Mouse (Mus musculus) neural tube, embryonic 14.5 days (tissue): ENCODE measurements at regions not wholly inside any gene's neighbourhood (a gene's known extent, or its start where the extent isn't known, plus 50 kb on each side); places are given as distances from the start of the nearest gene placed in this dataset.

Experiments
- ATAC-seq: fragments of 200-750 bp; cut with Nextera tagmentation; 2 replicates; pipeline ENCODE4 v1.8.0; 2017; ENCODE audit warnings: low read depth, mild to moderate bottlenecking, moderate TSS enrichment, moderate library complexity
- H3K27ac ChIP-seq: fragments of 300-500 bp; sonication (generic); 2 replicates; pipeline ENCODE4 v1.5.1; 2014; ENCODE audit warnings: low read depth, mild to moderate bottlenecking, control low read depth, low read length, moderate library complexity, mixed read lengths
- H3K27me3 ChIP-seq: fragments of 300-500 bp; sonication (generic); 2 replicates; pipeline ENCODE4 v1.6.1; 2014; ENCODE audit warnings: low read length; ENCODE audit not compliant: control insufficient read depth, insufficient read depth
- H3K36me3 ChIP-seq: fragments of 300-500 bp; sonication (generic); 2 replicates; pipeline ENCODE4 v1.6.1; 2014; ENCODE audit warnings: low read length, mixed read lengths; ENCODE audit not compliant: control insufficient read depth, insufficient read depth
- H3K4me1 ChIP-seq: fragments of 300-500 bp; sonication (generic); 2 replicates; pipeline ENCODE4 v1.6.1; 2014; ENCODE audit warnings: low read length; ENCODE audit not compliant: control insufficient read depth, insufficient read depth
- H3K4me2 ChIP-seq: fragments of 300-500 bp; sonication (generic); 2 replicates; pipeline ENCODE4 v1.6.1; 2014; ENCODE audit warnings: mild to moderate bottlenecking, low read depth, low read length, control low read depth
- H3K4me3 ChIP-seq: fragments of 300-500 bp; sonication (generic); 2 replicates; pipeline ENCODE4 v1.5.1; 2014; ENCODE audit warnings: low read depth, low read length, control low read depth, mixed read lengths
- H3K9ac ChIP-seq: fragments of 300-500 bp; sonication (generic); replicated peaks from 2 replicates; pipeline ENCODE4 v1.6.1; 2014; ENCODE audit warnings: low read depth, mild to moderate bottlenecking, control low read depth, low read length, mixed read lengths
- H3K9me3 ChIP-seq: fragments of 300-500 bp; sonication (generic); 2 replicates; pipeline ENCODE4 v1.6.1; 2016; ENCODE audit warnings: low read length; ENCODE audit not compliant: control insufficient read depth
- WGBS: fragments of 180-500 bp; shearing (Covaris S2); extraction: QIAGEN DNeasy Blood & Tissue Kit; methylation state at CpG from one replicate; pipeline ENCODE4 v1.1.7; 2014; 5-methylcytosine and 5-hydroxymethylcytosine counted together

DNA sequence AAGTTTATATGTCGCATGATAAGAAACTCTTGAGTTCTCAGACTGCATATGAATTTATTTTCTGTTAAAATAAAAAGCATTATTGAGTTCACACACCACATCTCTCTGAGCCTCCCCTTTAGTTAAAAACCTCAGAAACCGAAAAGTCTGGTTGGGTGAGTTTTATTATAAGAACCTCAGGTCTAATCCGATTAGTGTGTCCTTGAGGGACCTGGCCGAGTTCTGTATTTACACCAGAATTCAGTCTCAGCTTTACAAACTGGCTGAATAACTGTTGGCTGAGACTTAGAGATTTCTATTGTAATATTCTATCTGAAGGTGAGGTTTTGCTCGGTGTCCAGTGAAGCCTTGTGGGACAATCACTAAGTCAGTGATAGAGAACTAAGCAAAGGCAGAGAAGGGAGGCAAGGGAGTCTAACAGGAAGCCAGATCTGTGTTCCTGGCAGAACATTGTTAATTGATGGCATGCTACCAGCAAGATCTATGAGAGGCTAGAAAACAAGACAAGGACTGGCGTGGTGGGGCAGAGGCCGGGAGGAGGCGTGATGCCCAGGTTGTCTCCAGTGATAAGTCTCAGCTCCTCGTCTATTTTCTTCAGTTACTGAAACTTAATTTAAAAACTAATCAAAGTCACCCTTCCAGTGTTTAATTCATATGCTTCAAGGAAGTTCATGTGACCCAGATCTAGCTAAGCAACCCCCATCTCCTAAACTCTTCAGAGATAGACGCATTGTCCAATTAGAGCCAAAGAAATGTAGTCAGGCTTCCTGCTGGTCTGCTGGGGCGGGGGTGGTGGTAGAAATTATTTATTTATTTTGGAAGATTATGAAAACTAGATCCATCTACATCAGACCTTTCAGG is 171.8 kb upstream of the Fer start:
- Histone ChIP-seq H3K27me3 (no peaks in the 10 kb centered on the region), H3K4me2 (no peak overlapping the region), H3K4me1 (no peaks in the 10 kb centered on the region), H3K9me3 (no peaks in the 10 kb centered on the region), H3K27ac (no peak overlapping the region), H3K4me3 (no peak overlapping the region), H3K9ac (no peak overlapping the region), H3K36me3 (no peaks in the 10 kb centered on the region)
- no peak for ATAC-seq
- WGBS, result 89% methylated on average over 11 of the region's 11 CpGs

DNA sequence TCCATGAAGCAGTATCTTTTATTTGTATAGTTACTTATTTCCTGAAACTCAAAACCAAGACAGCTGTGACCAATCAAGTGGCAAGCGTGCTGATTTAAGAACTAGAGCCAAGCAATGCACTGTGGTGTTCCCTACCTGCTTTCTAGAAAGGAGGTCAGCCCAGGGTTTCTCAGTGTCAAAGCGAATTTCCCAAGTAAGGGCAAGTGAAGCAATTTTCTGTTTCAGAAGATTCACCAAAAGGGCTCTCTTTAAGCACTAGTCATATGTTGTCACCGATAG is 171.2 kb upstream of the Fer start:
- no peak for ATAC-seq
- H3K4me1 ChIP-seq, result no peaks in the 10 kb centered on the region
- H3K4me2 ChIP-seq, result no peak overlapping the region
- no peak overlapping the region for H3K9ac ChIP-seq
- no peak overlapping the region for H3K27ac ChIP-seq
- no peak overlapping the region for H3K4me3 ChIP-seq
- WGBS, result 70% methylated on average over 3 of the region's 3 CpGs
- no peaks in the 10 kb centered on the region for H3K36me3 ChIP-seq
- no peaks in the 10 kb centered on the region for H3K9me3 ChIP-seq
- H3K27me3 ChIP-seq, result no peaks in the 10 kb centered on the region

DNA sequence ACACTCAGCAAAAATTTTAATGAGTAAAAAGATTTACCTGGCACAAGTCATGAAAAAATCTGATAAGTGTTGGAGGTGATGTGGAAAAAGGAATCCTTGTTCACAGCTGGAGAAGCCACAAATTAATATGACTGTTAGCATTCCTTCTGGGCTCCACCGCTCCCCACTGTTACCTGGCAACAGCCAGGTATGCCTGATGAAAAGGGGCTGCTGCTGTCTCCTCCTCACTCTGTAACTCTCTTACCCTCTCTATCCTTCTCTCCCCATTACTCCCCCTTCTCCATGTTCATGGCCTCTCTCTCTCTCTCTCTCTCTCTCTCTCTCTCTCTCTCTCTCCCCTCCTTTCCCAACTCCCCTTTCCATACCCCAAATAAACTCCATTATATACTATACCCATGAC is 169.6 kb upstream of the Fer start:
- Histone ChIP-seq H3K4me2 (no peak overlapping the region), H3K36me3 (no peaks in the 10 kb centered on the region), H3K27me3 (no peaks in the 10 kb centered on the region), H3K9me3 (no peaks in the 10 kb centered on the region), H3K27ac (no peak overlapping the region), H3K4me1 (no peaks in the 10 kb centered on the region), H3K9ac (no peak overlapping the region), H3K4me3 (no peak overlapping the region)
- WGBS, result 68% methylated on average over 1 of the region's 1 CpGs
- no peak for ATAC-seq

DNA sequence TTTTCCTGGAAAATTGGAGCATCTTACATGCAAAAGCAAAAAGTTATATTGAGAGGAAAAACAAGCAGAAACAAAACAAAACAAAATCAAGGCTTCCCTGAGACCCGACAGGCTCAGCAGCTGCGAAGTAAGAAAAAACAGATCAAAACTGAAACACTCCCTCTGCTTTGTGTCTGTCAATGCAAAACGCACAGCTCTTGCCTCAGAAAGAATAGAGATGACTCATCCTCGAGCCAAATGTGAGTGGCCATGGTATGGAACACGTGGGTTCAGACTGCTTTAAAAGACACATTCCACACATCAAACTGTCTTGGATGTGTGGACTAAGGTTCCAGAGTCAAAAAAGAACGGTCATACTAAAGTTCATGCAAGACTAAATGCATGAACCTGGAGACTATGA is 163.3 kb upstream of the Fer start:
- H3K36me3 ChIP-seq, result no peaks in the 10 kb centered on the region
- no peak overlapping the region for H3K4me2 ChIP-seq
- H3K27me3 ChIP-seq, result no peaks in the 10 kb centered on the region
- H3K4me3 ChIP-seq, result no peak overlapping the region
- no peak for ATAC-seq
- no peak overlapping the region for H3K9ac ChIP-seq
- no peaks in the 10 kb centered on the region for H3K4me1 ChIP-seq
- 88% methylated on average over 6 of the region's 6 CpGs for WGBS
- no peaks in the 10 kb centered on the region for H3K9me3 ChIP-seq
- H3K27ac ChIP-seq, result no peak overlapping the region

DNA sequence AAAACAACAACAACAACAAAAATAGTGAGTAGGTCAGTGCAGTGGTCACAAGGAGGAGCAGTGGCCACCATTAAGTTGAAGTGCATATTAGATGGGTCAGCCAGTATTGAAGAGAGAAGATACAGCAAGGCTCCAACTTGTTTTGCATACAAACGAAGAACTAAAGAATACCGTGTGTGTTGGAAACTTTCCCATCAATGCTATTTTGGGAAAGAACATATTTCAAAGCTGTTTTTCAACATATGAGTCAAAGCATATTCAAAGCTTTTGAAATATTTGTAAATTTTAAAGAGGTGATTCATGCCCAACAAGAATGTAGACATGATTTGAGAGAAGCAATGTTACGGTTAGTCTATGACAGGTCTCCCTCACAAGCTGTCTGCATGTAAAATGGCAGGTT is 157.9 kb upstream of the Fer start:
- no peak overlapping the region for H3K27ac ChIP-seq
- WGBS, result 94% methylated on average over 3 of the region's 3 CpGs
- no peak overlapping the region for H3K4me2 ChIP-seq
- H3K36me3 ChIP-seq, result no peaks in the 10 kb centered on the region
- ATAC-seq, result no peak
- no peak overlapping the region for H3K4me3 ChIP-seq
- no peaks in the 10 kb centered on the region for H3K9me3 ChIP-seq
- H3K27me3 ChIP-seq, result no peaks in the 10 kb centered on the region
- no peaks in the 10 kb centered on the region for H3K4me1 ChIP-seq
- no peak overlapping the region for H3K9ac ChIP-seq

DNA sequence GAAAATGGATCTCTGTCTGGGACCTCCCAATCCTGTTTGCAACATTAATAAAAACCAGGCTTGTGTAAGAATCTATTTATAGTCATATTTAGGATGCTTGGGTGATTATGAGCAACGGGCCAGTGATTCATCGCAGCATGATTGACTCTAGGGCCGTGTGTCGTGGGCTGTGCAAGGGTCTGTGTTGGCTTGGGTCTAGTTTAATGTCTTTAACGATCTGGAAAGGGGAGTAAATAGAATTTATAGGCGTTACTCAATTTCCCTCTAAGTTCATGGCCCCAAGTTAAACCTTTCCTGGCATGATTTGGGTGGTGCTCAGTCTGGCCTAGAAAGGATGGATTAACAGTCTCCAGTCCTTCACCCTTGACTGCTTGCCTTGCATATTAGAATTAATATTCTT is 149.9 kb upstream of the Fer start:
- no peaks in the 10 kb centered on the region for H3K36me3 ChIP-seq
- H3K4me1 ChIP-seq, result 0 out of 2 replicates have a peak, but pooled peaks cover 2% of the 10 kb centered on the region
- H3K27ac ChIP-seq, result no peak overlapping the region
- H3K27me3 ChIP-seq, result no peaks in the 10 kb centered on the region
- no peak overlapping the region for H3K4me2 ChIP-seq
- no peak for ATAC-seq
- no peaks in the 10 kb centered on the region for H3K9me3 ChIP-seq
- no peak overlapping the region for H3K4me3 ChIP-seq
- H3K9ac ChIP-seq, result no peak overlapping the region
- WGBS, result 40% methylated on average over 6 of the region's 6 CpGs

DNA sequence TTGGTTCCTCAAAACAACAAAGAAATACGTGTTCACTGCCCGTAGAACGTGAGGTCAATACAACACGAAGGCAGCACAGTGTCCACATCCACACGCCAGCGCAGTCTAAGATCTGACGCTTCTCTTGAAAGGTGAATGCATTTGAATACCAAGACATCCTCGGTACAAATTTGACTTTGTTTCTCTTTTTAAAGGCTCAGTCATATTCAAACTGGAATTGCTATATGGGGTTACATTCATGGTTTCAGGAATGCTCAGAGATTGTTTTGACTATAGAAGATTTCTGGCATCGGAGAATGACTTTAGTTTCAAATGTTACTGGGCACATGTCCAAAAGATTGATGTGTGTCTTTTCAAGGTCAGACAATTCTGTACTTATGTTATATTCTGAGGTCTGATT is 147.2 kb upstream of the Fer start:
- Histone ChIP-seq H3K4me3 (no peak overlapping the region), H3K27ac (no peak overlapping the region), H3K4me2 (no peak overlapping the region), H3K27me3 (no peaks in the 10 kb centered on the region), H3K4me1 (peaks cover 7% of the 10 kb centered on the region; the same call in 1 of the 2 replicates), H3K9me3 (no peaks in the 10 kb centered on the region), H3K9ac (no peak overlapping the region), H3K36me3 (no peaks in the 10 kb centered on the region)
- ATAC-seq, result no peak
- 90% methylated on average over 9 of the region's 9 CpGs for WGBS

DNA sequence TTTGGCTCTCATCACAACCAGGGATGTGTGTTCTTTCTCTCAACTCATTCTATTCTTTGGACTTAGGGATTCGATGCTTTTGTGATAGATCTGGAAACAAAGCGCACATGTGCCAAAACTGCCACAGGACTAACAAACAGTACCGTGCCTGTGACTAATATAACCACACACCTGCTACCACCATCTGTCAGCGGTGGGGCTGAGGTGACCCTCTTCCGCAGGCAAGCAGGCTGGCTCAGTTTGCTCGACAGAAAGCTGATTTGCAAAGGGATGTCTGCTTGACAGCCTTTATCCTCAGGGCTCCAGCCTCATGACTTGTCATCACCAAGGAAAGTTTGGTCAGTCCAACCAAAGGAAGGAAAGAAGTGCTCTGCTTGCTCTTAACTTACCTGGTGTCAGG is 146.7 kb upstream of the Fer start:
- no peak overlapping the region for H3K27ac ChIP-seq
- H3K9ac ChIP-seq, result no peak overlapping the region
- H3K4me2 ChIP-seq, result no peak overlapping the region
- peaks cover 7% of the 10 kb centered on the region; the same call in 1 of the 2 replicates for H3K4me1 ChIP-seq
- no peaks in the 10 kb centered on the region for H3K36me3 ChIP-seq
- WGBS, result 41% methylated on average over 6 of the region's 6 CpGs
- H3K27me3 ChIP-seq, result no peaks in the 10 kb centered on the region
- H3K4me3 ChIP-seq, result no peak overlapping the region
- no peaks in the 10 kb centered on the region for H3K9me3 ChIP-seq
- ATAC-seq, result no peak

DNA sequence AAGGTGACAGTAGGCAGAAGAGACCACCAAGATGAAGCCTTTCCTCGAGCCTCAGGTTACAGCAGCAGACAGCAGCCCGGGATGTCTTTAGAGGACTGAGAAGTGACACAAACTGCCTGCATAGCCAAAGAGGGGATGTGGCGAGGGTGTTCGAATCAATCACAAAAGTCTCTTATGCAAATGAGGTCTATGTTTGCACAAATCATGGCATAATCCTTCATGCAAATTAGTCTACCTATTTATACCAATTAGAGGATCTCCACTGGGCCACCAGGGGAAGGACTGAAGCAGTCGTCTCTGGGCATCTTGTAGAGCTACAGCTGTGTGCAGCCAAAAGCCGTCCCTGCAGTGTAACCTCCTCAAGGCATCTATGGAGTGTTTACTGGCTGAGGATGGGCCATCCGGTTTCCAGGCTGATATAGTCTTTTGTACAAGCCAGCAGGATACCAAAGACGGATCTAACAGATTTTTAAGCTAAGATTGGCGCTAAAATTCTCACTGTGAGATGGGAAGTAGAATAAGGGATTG is 145.7 kb upstream of the Fer start:
- Histone ChIP-seq H3K9me3 (no peaks in the 10 kb centered on the region), H3K36me3 (no peaks in the 10 kb centered on the region), H3K4me2 (no peak overlapping the region), H3K27ac (no peak overlapping the region), H3K4me1 (peaks cover 7% of the 10 kb centered on the region; the same call in 1 of the 2 replicates), H3K27me3 (no peaks in the 10 kb centered on the region), H3K4me3 (no peak overlapping the region), H3K9ac (no peak overlapping the region)
- no peak for ATAC-seq
- WGBS, result 64% methylated on average over 9 of the region's 9 CpGs
